Mouse (Mus musculus) limb, embryonic 13.5 days (tissue): ENCODE results near the gene Hrc. TPM values are rescaled to one million over a fixed set of nuclear protein-coding genes. Genes with fewer than 3 reads are reported as not detected.

ENCODE experiments used
- ATAC-seq: fragments of 200-750 bp; cut with Nextera tagmentation; 2 replicates; pipeline ENCODE4 v1.8.0; 2017; ENCODE audit warnings: low read depth, moderate number of reproducible peaks, moderate TSS enrichment; ENCODE audit not compliant: low FRiP score
- H3K27ac ChIP-seq: fragments of 300-500 bp; sonication (generic); 2 replicates; pipeline ENCODE4 v1.5.1; 2015; ENCODE audit warnings: inconsistent platforms, mild to moderate bottlenecking, moderate library complexity
- H3K27me3 ChIP-seq: fragments of 300-500 bp; sonication (generic); 2 replicates; pipeline ENCODE4 v1.6.1; 2015; ENCODE audit warnings: mild to moderate bottlenecking, inconsistent platforms
- H3K36me3 ChIP-seq: fragments of 300-500 bp; sonication (generic); 2 replicates; pipeline ENCODE4 v1.6.1; 2015; ENCODE audit warnings: inconsistent platforms, mild to moderate bottlenecking, moderate library complexity
- H3K4me1 ChIP-seq: fragments of 300-500 bp; sonication (generic); 2 replicates; pipeline ENCODE4 v1.6.1; 2015; ENCODE audit warnings: inconsistent platforms
- H3K4me2 ChIP-seq: fragments of 300-500 bp; sonication (generic); replicated peaks from 2 replicates; pipeline ENCODE4 v1.6.1; 2015; ENCODE audit warnings: inconsistent platforms, mild to moderate bottlenecking, moderate library complexity
- H3K4me3 ChIP-seq: fragments of 300-500 bp; sonication (generic); 2 replicates; pipeline ENCODE4 v1.5.1; 2015; ENCODE audit warnings: moderate library complexity, mild to moderate bottlenecking, inconsistent platforms
- H3K9ac ChIP-seq: fragments of 300-500 bp; sonication (generic); 2 replicates; pipeline ENCODE4 v1.6.1; 2015; ENCODE audit warnings: mild to moderate bottlenecking, inconsistent platforms
- H3K9me3 ChIP-seq: fragments of 300-500 bp; sonication (generic); 2 replicates; pipeline ENCODE4 v1.6.1; 2016; ENCODE audit warnings: inconsistent platforms
- WGBS: fragments of 180-500 bp; shearing (Covaris S2); methylation state at CpG from one replicate; pipeline ENCODE4 v1.1.7; 2015; 5-methylcytosine and 5-hydroxymethylcytosine counted together
- polyA plus RNA-seq: library from polyadenylated mRNA; unstranded; fragments of >200 nt; fragmentation: Nextera tagmentation; extraction: Ambion mirVana; gene quantifications from 2 replicates; pipeline ENCODE4 v1.2.1, GENCODE M21; 2015

Gene Hrc
- polyA plus RNA-seq, 1 experiment from 2014 or later, result 3.9 TPM

DNA sequence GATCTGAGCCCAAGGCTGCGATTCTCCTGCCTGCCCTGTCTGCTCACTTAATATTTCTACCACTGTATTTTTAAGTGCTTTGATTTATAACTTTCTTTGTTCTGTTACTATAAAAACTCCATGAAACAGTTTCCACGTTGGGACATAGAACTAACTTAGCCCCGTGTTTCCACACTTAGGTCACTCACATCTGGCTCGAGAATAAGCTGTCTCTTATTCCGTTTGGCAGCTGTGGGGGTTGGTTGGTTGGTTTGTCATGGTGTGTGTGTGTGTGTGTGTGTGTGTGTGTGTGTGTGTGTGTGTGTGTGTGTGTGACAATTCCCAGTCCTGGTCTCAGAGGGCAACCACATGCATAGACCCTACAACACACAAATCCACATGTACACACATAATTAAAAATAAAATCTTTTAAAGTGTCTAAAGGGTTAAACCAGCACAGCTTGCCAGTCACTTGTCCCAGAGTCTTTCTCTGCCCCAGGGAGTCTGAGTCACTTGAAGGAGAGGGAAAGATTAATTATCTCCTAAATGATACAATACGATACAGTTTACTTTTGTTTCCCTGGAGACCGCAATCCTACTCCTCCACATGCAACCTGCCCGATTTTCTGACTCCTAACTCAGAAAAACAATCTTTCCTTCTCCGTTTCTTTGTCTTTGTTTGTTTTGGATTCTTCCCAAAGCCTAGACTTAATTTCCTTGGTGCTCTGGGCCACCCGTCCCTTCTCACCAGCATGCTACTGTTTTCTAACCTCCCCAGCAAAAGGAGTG lies 22.2 kb upstream of the Hrc start:
- Histone ChIP-seq H3K9ac (no peak overlapping the region), H3K36me3 (peaks cover 40% of the 10 kb centered on the region), H3K9me3 (no peaks in the 10 kb centered on the region), H3K4me2 (peak overlapping the region; percentile 29; the same call in 1 of the 2 replicates), H3K27me3 (no peaks in the 10 kb centered on the region), H3K4me3 (no peak overlapping the region), H3K4me1 (peaks cover 31% of the 10 kb centered on the region), H3K27ac (peak overlapping the region; percentile 63)
- peak; percentile 42; the same call in 1 of the 2 replicates for ATAC-seq
- 12% methylated on average over 10 of the region's 10 CpGs for WGBS

DNA sequence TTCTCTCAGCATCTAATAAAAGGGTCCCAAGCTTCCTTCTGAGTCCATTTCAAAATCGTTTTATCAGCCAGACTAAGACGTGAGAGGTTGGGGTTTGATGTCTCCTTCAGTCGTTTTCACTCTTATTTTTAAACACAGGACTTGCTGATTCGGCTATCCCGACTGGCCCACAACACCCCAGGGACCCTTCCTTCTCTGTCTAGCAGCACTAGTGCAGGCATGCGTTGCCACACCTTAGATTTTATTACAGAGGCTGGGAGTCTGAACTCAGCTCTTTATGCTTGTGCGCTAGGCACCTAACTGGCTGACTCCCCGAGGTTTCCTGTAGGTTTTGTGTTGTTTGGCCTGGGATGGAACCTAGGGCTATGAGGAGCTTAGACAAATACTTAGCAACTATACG lies 21.6 kb upstream of the Hrc start:
- WGBS, result 12% methylated on average over 9 of the region's 9 CpGs
- H3K27me3 ChIP-seq, result no peaks in the 10 kb centered on the region
- H3K4me3 ChIP-seq, result no peak overlapping the region
- H3K36me3 ChIP-seq, result peaks cover 40% of the 10 kb centered on the region
- no peaks in the 10 kb centered on the region for H3K9me3 ChIP-seq
- ATAC-seq, result peak; percentile 64; the same call in 1 of the 2 replicates
- H3K4me2 ChIP-seq, result peak overlapping the region; percentile 29; the same call in 1 of the 2 replicates
- H3K27ac ChIP-seq, result peak overlapping the region; percentile 63
- H3K9ac ChIP-seq, result no peak overlapping the region
- H3K4me1 ChIP-seq, result peaks cover 31% of the 10 kb centered on the region

DNA sequence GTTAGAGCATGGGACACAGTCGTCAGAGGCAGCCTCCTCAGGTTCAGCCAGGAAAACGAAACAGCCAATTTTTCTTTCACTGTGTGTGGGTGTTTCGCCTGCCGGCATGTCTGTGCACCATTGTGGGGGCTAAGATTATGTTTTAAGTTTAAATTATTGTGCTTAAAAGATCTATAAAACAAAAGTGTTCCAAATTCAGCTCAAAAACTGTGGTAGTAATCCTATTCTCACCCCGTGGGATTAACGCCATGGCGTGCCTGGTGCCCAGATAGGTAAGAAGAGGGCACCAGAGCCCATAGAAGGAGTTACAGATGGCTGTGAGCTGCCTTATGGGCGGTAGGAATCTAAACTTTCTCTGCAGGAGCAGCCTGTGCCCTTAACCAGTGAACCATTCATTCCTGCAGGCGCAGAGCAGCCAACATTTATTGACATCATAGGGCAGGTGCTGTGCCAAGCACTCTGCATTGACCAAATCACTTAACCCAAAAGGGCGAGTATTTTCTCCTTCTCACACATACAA lies 19.8 kb upstream of the Hrc start:
- peaks cover 53% of the 10 kb centered on the region for H3K36me3 ChIP-seq
- ATAC-seq, result no peak
- no peak overlapping the region for H3K9ac ChIP-seq
- WGBS, result 81% methylated on average over 10 of the region's 10 CpGs
- no peak overlapping the region for H3K4me3 ChIP-seq
- H3K27me3 ChIP-seq, result no peaks in the 10 kb centered on the region
- H3K4me1 ChIP-seq, result peaks cover 31% of the 10 kb centered on the region
- H3K4me2 ChIP-seq, result no peak overlapping the region
- no peak overlapping the region for H3K27ac ChIP-seq
- H3K9me3 ChIP-seq, result no peaks in the 10 kb centered on the region

DNA sequence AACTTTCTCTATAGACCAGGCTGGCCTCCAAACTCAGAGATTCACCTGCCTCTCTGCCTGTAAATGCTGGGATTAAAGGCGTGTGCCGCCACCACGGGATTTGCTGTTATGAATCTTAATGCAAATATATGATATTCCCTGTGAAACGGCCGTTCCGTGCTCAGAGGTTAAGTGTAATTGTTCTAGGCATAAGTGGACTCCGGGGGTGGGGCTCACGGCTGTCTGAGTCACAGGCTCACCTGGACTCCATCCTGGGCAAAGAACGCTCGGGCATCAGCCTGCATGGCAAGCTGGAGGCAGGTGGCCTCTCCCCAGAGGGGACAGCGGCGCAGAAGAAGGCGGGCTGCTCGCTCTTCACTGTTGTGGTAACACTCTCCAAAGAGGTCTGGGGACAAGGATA lies 18.6 kb upstream of the Hrc start:
- Histone ChIP-seq H3K9me3 (no peaks in the 10 kb centered on the region), H3K9ac (no peak overlapping the region), H3K27ac (no peak overlapping the region), H3K4me3 (no peak overlapping the region), H3K4me1 (peaks cover 31% of the 10 kb centered on the region), H3K27me3 (no peaks in the 10 kb centered on the region), H3K4me2 (no peak overlapping the region), H3K36me3 (peaks cover 51% of the 10 kb centered on the region)
- ATAC-seq, result no peak
- 90% methylated on average over 14 of the region's 14 CpGs for WGBS

DNA sequence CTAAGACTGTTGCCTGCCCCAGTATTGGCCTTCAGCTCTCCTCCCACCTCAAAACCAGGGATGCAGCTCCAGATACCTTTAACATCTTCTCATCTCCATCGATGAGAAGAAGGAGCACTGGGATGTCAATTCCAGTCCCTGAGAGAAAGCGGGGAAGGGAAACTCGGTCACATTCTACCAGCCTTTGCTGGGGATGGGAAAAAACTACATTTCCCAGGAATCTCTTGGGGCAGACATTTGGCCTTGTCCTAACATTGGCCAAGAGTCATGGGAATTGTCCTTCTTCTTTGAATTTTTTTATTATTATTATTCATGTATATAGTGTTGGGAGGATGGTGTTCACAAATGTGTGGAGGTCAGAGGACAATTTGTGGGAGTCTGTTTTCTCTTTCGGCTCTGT lies 12.8 kb upstream of the Hrc start:
- no peak overlapping the region for H3K4me3 ChIP-seq
- no peaks in the 10 kb centered on the region for H3K4me1 ChIP-seq
- WGBS, result 88% methylated on average over 4 of the region's 4 CpGs
- no peaks in the 10 kb centered on the region for H3K9me3 ChIP-seq
- H3K36me3 ChIP-seq, result peaks cover 80% of the 10 kb centered on the region
- no peak overlapping the region for H3K27ac ChIP-seq
- H3K9ac ChIP-seq, result no peak overlapping the region
- no peak for ATAC-seq
- no peak overlapping the region for H3K4me2 ChIP-seq
- H3K27me3 ChIP-seq, result no peaks in the 10 kb centered on the region

DNA sequence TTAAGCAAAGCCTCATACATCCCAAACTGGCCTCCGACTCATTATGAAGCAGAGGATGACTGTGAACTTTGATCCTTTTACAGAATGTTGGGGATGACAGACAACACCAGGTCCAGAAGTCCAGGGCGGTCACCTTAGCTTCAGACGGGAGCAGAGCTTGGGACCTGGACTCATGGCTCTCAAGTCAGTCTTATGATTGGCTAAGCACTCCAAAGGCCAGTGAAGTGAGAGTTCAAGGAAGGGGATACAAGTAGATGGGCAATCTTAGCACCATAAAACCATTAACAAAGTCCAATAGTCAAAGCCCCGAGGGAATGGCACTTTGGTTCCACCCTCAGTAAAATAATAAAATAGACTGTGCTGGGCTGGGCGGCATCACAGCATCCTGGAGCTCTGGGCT lies 12.0 kb upstream of the Hrc start:
- H3K9ac ChIP-seq, result no peak overlapping the region
- H3K9me3 ChIP-seq, result no peaks in the 10 kb centered on the region
- H3K4me1 ChIP-seq, result no peaks in the 10 kb centered on the region
- H3K27me3 ChIP-seq, result no peaks in the 10 kb centered on the region
- H3K4me2 ChIP-seq, result no peak overlapping the region
- H3K36me3 ChIP-seq, result peaks cover 77% of the 10 kb centered on the region
- WGBS, result 54% methylated on average over 5 of the region's 5 CpGs
- ATAC-seq, result no peak
- no peak overlapping the region for H3K27ac ChIP-seq
- H3K4me3 ChIP-seq, result no peak overlapping the region

DNA sequence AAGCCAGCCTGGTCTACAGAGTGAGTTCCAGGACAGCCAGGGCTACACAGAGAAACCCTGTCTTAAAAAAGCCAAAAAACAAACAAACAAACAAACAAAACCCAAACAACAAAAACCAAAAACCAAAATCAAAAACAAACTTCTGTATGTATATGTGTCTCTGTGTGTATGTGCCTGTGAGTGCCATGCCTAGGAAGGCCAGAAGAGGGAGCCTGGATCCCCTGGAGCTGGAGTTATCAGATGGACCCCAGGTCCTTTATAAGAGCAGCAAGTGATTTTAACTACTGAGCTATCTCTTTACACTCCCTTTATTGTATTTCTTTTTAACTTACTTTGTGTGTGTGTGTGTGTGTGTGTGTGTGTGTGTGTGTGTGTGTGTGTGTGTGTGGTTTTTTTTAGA lies 9.3 kb upstream of the Hrc start:
- peaks cover 55% of the 10 kb centered on the region for H3K36me3 ChIP-seq
- no peaks in the 10 kb centered on the region for H3K4me1 ChIP-seq
- ATAC-seq, result no peak
- H3K4me2 ChIP-seq, result no peak overlapping the region
- no peak overlapping the region for H3K27ac ChIP-seq
- H3K4me3 ChIP-seq, result no peak overlapping the region
- H3K9ac ChIP-seq, result no peak overlapping the region
- H3K9me3 ChIP-seq, result no peaks in the 10 kb centered on the region
- no peaks in the 10 kb centered on the region for H3K27me3 ChIP-seq

DNA sequence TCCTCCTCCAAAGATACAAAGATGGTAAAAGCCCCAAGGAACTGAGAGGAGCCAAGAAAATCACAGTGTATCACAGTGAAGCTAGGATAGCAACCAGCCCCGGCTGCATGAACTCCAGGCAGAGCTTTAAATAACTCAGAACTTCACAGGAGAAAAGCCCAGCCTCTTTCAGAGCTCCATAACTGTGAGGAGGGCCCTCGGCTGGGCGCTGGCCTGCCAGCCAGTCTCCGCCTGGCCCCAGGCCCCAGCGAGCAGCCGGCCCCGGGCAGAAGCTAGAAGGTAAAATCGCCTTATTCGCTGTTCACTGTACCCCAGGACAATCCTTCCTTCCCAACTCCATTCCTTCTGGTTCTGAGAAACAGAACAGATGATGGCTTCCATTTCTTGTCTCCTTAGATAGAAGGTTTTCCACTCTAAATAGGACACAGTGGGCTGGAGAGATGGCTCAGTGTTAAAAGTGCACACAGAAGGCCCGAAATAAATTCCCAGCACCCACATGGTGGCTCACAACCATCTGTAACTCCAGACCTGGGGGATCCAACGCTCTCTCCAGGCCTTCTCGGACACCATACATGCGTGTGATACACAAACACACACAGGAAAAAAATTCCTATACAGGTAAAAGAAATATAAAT lies 6.1 kb upstream of the Hrc start:
- H3K4me1 ChIP-seq, result peaks cover 17% of the 10 kb centered on the region
- H3K27me3 ChIP-seq, result no peaks in the 10 kb centered on the region
- H3K4me2 ChIP-seq, result no peak overlapping the region
- WGBS, result 75% methylated on average over 13 of the region's 13 CpGs
- no peak overlapping the region for H3K9ac ChIP-seq
- H3K36me3 ChIP-seq, result peaks cover 34% of the 10 kb centered on the region
- no peaks in the 10 kb centered on the region for H3K9me3 ChIP-seq
- H3K4me3 ChIP-seq, result no peak overlapping the region
- ATAC-seq, result no peak
- H3K27ac ChIP-seq, result peak overlapping the region; percentile 10; the same call in 1 of the 2 replicates

DNA sequence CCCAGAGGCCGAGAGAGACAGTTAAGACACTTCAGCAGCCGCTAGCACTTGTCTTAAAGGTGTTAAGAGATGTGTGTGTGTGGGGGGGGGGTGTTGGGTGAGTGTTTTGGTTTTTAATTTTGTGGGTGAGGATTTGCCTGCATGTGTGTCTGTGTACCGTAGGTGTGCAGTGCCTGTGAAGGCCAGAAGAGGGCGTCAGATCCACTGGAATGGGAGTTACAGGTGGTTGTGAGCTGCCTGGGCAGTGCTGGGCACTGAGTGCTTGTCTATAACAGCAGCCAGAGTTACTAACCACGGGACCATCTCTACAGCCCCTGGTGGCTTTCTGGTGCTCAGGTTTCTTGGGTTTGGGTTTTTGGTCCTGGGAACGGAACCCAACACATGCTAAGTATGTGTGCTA lies 3.6 kb upstream of the Hrc start:
- Histone ChIP-seq H3K4me1 (peaks cover 32% of the 10 kb centered on the region), H3K36me3 (peaks cover 12% of the 10 kb centered on the region), H3K27ac (no peak overlapping the region), H3K4me2 (no peak overlapping the region), H3K9me3 (no peaks in the 10 kb centered on the region), H3K4me3 (no peak overlapping the region), H3K9ac (no peak overlapping the region), H3K27me3 (no peaks in the 10 kb centered on the region)
- no peak for ATAC-seq
- 74% methylated on average over 6 of the region's 6 CpGs for WGBS

DNA sequence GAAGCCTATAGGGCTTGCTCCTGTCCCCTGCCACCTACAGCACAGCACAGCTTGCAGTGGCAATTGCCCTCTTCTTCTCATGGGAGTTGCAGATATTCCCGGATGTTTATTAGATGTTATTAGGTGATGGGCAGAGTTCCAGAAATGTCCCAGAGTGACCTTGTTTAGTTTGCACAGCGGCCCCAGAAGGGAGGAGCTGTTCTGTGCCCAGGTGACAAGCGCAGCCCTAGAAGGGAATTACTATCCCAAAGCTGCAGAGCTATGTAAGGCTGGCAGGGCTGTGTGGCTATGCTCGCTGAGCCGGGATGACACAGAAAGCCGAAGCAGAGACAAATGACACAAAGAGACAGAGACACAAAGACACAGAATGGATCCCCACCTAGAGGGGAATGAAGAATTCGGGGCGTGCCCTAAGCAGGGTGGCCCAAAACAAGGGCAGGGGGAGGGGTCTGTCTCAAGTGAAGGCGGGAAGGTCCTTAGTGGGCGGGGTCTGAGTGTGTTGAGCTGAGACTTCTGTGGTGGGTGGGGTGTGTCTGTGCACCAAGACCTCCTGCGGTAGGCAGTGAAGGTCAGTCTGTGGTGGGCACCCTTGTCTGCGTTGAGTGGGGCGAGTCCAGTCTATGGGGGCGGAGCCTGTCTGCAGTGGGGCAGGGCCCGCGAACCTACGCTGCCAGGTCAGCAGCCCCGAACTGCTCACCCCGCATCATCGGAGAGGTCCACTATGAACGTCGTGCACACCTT lies 2.2 kb upstream of the Hrc start:
- 4% methylated on average over 22 of the region's 22 CpGs for WGBS

DNA sequence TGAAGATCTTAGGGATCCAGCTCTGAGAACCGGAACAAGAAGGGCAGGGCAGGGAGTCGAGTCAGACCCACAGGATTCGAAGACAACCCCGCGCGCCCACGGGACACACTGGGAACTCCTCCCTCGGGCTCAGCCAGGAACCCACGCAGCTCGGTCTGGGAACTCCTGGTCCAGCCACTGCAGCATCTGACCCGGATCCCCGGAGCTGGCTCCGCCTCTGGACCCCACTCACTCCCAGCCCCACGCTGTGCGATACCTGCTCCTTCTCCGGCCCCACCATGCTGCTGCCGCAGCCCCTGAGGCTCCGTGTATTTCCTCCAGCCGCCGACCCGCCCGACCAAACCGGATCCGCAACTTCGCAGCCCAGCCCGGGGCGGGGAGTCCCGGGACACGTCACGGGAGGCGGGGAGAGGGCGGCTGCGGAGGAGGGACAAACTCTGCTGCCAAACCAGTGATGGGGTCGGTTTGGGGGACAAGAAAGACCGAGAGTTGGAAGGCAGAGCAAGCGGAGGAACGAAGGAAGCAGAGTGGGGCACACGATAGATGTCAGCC lies 1.6 kb upstream of the Hrc start, which contains the start of gene Trpm4:
TSS of gene Trpm4 (minus strand) at position 350 of the 552 bp plus-strand sequence.
- Histone ChIP-seq H3K9me3 (no peaks in the 10 kb centered on the region), H3K27me3 (peaks cover 4% of the 10 kb centered on the region; the same call in 1 of the 2 replicates), H3K4me1 (peaks cover 41% of the 10 kb centered on the region), H3K4me3 (peak within 1 kb of the TSS; percentile 71), H3K36me3 (no peaks in the 10 kb centered on the region), H3K4me2 (peak within 1 kb of the TSS; percentile 89), H3K9ac (peak within 1 kb of the TSS; percentile 82), H3K27ac (peak within 1 kb of the TSS; percentile 85)
- ATAC-seq, result peak; percentile 81
- 0% methylated on average over 38 of the region's 38 CpGs for WGBS

More for the DNA sequence above, 2.2 kb upstream of the Hrc start:
- Histone ChIP-seq H3K27ac (peak overlapping the region; percentile 85), H3K9me3 (no peaks in the 10 kb centered on the region), H3K9ac (peak overlapping the region; percentile 82), H3K4me3 (peak overlapping the region; percentile 71), H3K36me3 (no peaks in the 10 kb centered on the region), H3K4me1 (peaks cover 35% of the 10 kb centered on the region), H3K4me2 (peak overlapping the region; percentile 89), H3K27me3 (no peaks in the 10 kb centered on the region)
- peak; percentile 71 for ATAC-seq
